Mouse (Mus musculus): ENCODE measurements at regions not wholly inside any gene's neighbourhood (a gene's known extent, or its start where the extent isn't known, plus 50 kb on each side); places are given as distances from the start of the nearest gene placed in this dataset.

- Histone ChIP-seq H3K27ac (ENCODE audit: insufficient read depth, low read depth, low read length) (no peak overlapping the region), H3K4me1 (ENCODE audit: control insufficient read depth, insufficient read depth, low read length) (no peaks in the 10 kb centered on the region), H3K4me3 (ENCODE audit: insufficient read depth, low read depth, low read length) (no peak overlapping the region)
- TF ChIP-seq POLR2A (IDR thresholded peaks at IDR 0.05; ENCODE audit: insufficient read depth, low read depth, low read length), result no peak
- no peak for TF ChIP-seq CTCF (IDR thresholded peaks at IDR 0.05; ENCODE audit: insufficient read depth, low read depth, low read length)
- 78% methylated on average over 2 of the region's 2 CpGs for WGBS
These were observed 216.5 kb upstream of the Tenm4 start for GRCm38 (mm10) chr7:95954511-95954910.

GRCm38 (mm10) chr7:95955119-95955518, 215.9 kb upstream of the Tenm4 start:
- TF ChIP-seq CTCF (IDR thresholded peaks at IDR 0.05; ENCODE audit: insufficient read depth, low read depth, low read length) (no peak), POLR2A (IDR thresholded peaks at IDR 0.05; ENCODE audit: insufficient read depth, low read depth, low read length) (no peak)
- H3K27ac ChIP-seq (ENCODE audit: insufficient read depth, low read depth, low read length), result no peak overlapping the region
- WGBS, result 80% methylated on average over 2 of the region's 2 CpGs
- no peaks in the 10 kb centered on the region for H3K4me1 ChIP-seq (ENCODE audit: control insufficient read depth, insufficient read depth, low read length)
- no peak overlapping the region for H3K4me3 ChIP-seq (ENCODE audit: insufficient read depth, low read depth, low read length)

GRCm38 (mm10) chr7:95959068-95959467, 212.0 kb upstream of the Tenm4 start:
- Histone ChIP-seq H3K4me1 (ENCODE audit: control insufficient read depth, insufficient read depth, low read length) (no peaks in the 10 kb centered on the region), H3K27ac (ENCODE audit: insufficient read depth, low read depth, low read length) (no peak overlapping the region), H3K4me3 (ENCODE audit: insufficient read depth, low read depth, low read length) (no peak overlapping the region)
- 82% methylated on average over 4 of the region's 4 CpGs for WGBS
- TF ChIP-seq POLR2A (IDR thresholded peaks at IDR 0.05; ENCODE audit: insufficient read depth, low read depth, low read length) (no peak), CTCF (IDR thresholded peaks at IDR 0.05; ENCODE audit: insufficient read depth, low read depth, low read length) (no peak)

GRCm38 (mm10) chr7:95971863-95972262, 199.2 kb upstream of the Tenm4 start:
- H3K4me1 ChIP-seq (ENCODE audit: control insufficient read depth, insufficient read depth, low read length), result no peaks in the 10 kb centered on the region
- no peak overlapping the region for H3K4me3 ChIP-seq (ENCODE audit: insufficient read depth, low read depth, low read length)
- no peak overlapping the region for H3K27ac ChIP-seq (ENCODE audit: insufficient read depth, low read depth, low read length)
- TF ChIP-seq POLR2A (IDR thresholded peaks at IDR 0.05; ENCODE audit: insufficient read depth, low read depth, low read length) (no peak), CTCF (IDR thresholded peaks at IDR 0.05; ENCODE audit: insufficient read depth, low read depth, low read length) (no peak)
- 92% methylated on average over 7 of the region's 7 CpGs for WGBS

GRCm38 (mm10) chr7:95974085-95974484, 197.0 kb upstream of the Tenm4 start:
- WGBS, result 71% methylated on average over 2 of the region's 2 CpGs
- Histone ChIP-seq H3K4me3 (ENCODE audit: insufficient read depth, low read depth, low read length) (no peak overlapping the region), H3K4me1 (ENCODE audit: control insufficient read depth, insufficient read depth, low read length) (no peaks in the 10 kb centered on the region), H3K27ac (ENCODE audit: insufficient read depth, low read depth, low read length) (no peak overlapping the region)
- no peak for TF ChIP-seq POLR2A (IDR thresholded peaks at IDR 0.05; ENCODE audit: insufficient read depth, low read depth, low read length)
- no peak for TF ChIP-seq CTCF (IDR thresholded peaks at IDR 0.05; ENCODE audit: insufficient read depth, low read depth, low read length)

- TF ChIP-seq CTCF (IDR thresholded peaks at IDR 0.05; ENCODE audit: insufficient read depth, low read depth, low read length) (no peak), POLR2A (IDR thresholded peaks at IDR 0.05; ENCODE audit: insufficient read depth, low read depth, low read length) (no peak)
- no peaks in the 10 kb centered on the region; the same call in 1 of the 2 replicates for H3K4me1 ChIP-seq (ENCODE audit: control insufficient read depth, insufficient read depth, low read length)
- 39% methylated on average over 10 of the region's 10 CpGs for WGBS
- H3K27ac ChIP-seq (ENCODE audit: insufficient read depth, low read depth, low read length), result no peak overlapping the region
- no peak overlapping the region for H3K4me3 ChIP-seq (ENCODE audit: insufficient read depth, low read depth, low read length)
These were observed 179.6 kb upstream of the Tenm4 start for GRCm38 (mm10) chr7:95991250-95992032.

GRCm38 (mm10) chr7:95992033-95992516, 179.0 kb upstream of the Tenm4 start:
- Histone ChIP-seq H3K27ac (ENCODE audit: insufficient read depth, low read depth, low read length) (no peak overlapping the region), H3K4me3 (ENCODE audit: insufficient read depth, low read depth, low read length) (no peak overlapping the region), H3K4me1 (ENCODE audit: control insufficient read depth, insufficient read depth, low read length) (no peaks in the 10 kb centered on the region; the same call in 1 of the 2 replicates)
- TF ChIP-seq POLR2A (IDR thresholded peaks at IDR 0.05; ENCODE audit: insufficient read depth, low read depth, low read length), result no peak
- TF ChIP-seq CTCF (IDR thresholded peaks at IDR 0.05; ENCODE audit: insufficient read depth, low read depth, low read length), result no peak
- 75% methylated on average over 3 of the region's 3 CpGs for WGBS

- WGBS, result 82% methylated on average over 3 of the region's 3 CpGs
- Histone ChIP-seq H3K27ac (ENCODE audit: insufficient read depth, low read depth, low read length) (no peak overlapping the region), H3K4me3 (ENCODE audit: insufficient read depth, low read depth, low read length) (no peak overlapping the region), H3K4me1 (ENCODE audit: control insufficient read depth, insufficient read depth, low read length) (no peaks in the 10 kb centered on the region; the same call in 1 of the 2 replicates)
- TF ChIP-seq POLR2A (IDR thresholded peaks at IDR 0.05; ENCODE audit: insufficient read depth, low read depth, low read length) (no peak), CTCF (IDR thresholded peaks at IDR 0.05; ENCODE audit: insufficient read depth, low read depth, low read length) (no peak)
These were observed 178.5 kb upstream of the Tenm4 start for GRCm38 (mm10) chr7:95992521-95992920.

- Histone ChIP-seq H3K4me3 (ENCODE audit: insufficient read depth, low read depth, low read length) (no peak overlapping the region), H3K27ac (ENCODE audit: insufficient read depth, low read depth, low read length) (no peak overlapping the region), H3K4me1 (ENCODE audit: control insufficient read depth, insufficient read depth, low read length) (no peaks in the 10 kb centered on the region)
- 75% methylated on average over 3 of the region's 3 CpGs for WGBS
- TF ChIP-seq CTCF (IDR thresholded peaks at IDR 0.05; ENCODE audit: insufficient read depth, low read depth, low read length), result no peak
- TF ChIP-seq POLR2A (IDR thresholded peaks at IDR 0.05; ENCODE audit: insufficient read depth, low read depth, low read length), result no peak
These were observed 173.9 kb upstream of the Tenm4 start for GRCm38 (mm10) chr7:95997190-95997589.

All from olfactory bulb, adult 2 months (tissue).